In the genomic region with DNA sequence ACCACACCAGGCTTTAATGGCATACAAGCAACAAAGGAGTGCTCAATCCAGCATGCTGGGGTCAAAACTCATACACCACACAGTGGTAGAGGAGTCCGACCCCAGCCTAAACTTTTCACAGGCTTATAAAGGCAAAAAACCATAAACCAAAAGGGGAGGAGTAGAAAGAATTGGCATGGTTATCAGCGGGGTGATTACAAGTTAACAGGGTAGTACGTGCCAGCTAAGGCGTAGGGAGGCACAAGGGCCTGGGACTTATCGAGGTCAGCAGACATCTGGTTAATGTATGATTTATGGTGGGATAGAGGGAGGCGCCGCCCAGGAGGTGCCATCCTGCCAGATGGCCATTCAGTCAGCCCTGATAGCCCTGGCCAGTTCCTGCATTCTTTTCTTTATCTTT, we compare ENCODE assay signal across 18 mouse cellular contexts. TPM values are rescaled to one million over a fixed set of nuclear protein-coding genes. Genes with fewer than 3 reads are reported as not detected.
"Had no signal": no experiment of that assay in that cellular context is flagged by ENCODE, and none has a peak within 500 bp of the region (broad histone marks: within the 10 kb centered on the region; RNA-seq: fewer than 3 reads in every experiment).

A gene (minus strand): TSS at position 101 of the 400 bp plus-strand sequence.

RNA-seq across cellular contexts. Expression of the gene that starts here (rescaled TPM):
- polyA plus RNA-seq: cortical plate, adult 2 months; embryonic facial prominence, embryonic 10.5 days; embryonic facial prominence, embryonic 11.5 days; embryonic facial prominence, embryonic 12.5 days; embryonic facial prominence, embryonic 13.5 days; embryonic facial prominence, embryonic 14.5 days; embryonic facial prominence, embryonic 15.5 days; erythroblast, embryonic 14.5 days; forebrain, embryonic 10.5 days; forebrain, embryonic 11.5 days; forebrain, embryonic 12.5 days; forebrain, embryonic 13.5 days; forebrain, embryonic 14.5 days; forebrain, embryonic 15.5 days; forebrain, embryonic 16.5 days; forebrain, postnatal 0 days; frontal cortex, adult 2 months; heart, adult 2 months had no signal
